Mouse (Mus musculus): Measurements from ENCODE around the gene Fggy.

GRCm38 (mm10) chr4:95931331-95931730 lies 374.0 kb downstream of the Fggy start:
- no peak for TF ChIP-seq POLR2A (IDR thresholded peaks at IDR 0.05; ENCODE audit: insufficient read depth, low read length)
- no peak for TF ChIP-seq CTCF (IDR thresholded peaks at IDR 0.05; ENCODE audit: low read depth, low read length)

Measured in ES-Bruce4 (cell line).